Mouse (Mus musculus) intestine, embryonic 15.5 days (tissue): ENCODE measurements at regions not wholly inside any gene's neighbourhood (a gene's known extent, or its start where the extent isn't known, plus 50 kb on each side); places are given as distances from the start of the nearest gene placed in this dataset.

ENCODE experiments used
- ATAC-seq: fragments of 200-750 bp; cut with Nextera tagmentation; 2 replicates; pipeline ENCODE4 v1.8.0; 2017; ENCODE audit warnings: moderate TSS enrichment, moderate library complexity
- H3K27ac ChIP-seq: fragments of 300-500 bp; sonication (generic); 2 replicates; pipeline ENCODE4 v1.5.1; 2015; ENCODE audit warnings: mild to moderate bottlenecking, inconsistent platforms
- H3K27me3 ChIP-seq: fragments of 300-500 bp; sonication (generic); replicated peaks from 2 replicates; pipeline ENCODE4 v1.6.1; 2015; ENCODE audit warnings: inconsistent platforms
- H3K36me3 ChIP-seq: fragments of 300-500 bp; sonication (generic); 2 replicates; pipeline ENCODE4 v1.6.1; 2015; ENCODE audit warnings: inconsistent platforms
- H3K4me1 ChIP-seq: fragments of 300-500 bp; sonication (generic); replicated peaks from 2 replicates; pipeline ENCODE4 v1.6.1; 2015; ENCODE audit warnings: inconsistent platforms
- H3K4me2 ChIP-seq: fragments of 300-500 bp; sonication (generic); replicated peaks from 2 replicates; pipeline ENCODE4 v1.6.1; 2015; ENCODE audit warnings: mild to moderate bottlenecking, inconsistent platforms
- H3K4me3 ChIP-seq: fragments of 300-500 bp; sonication (generic); replicated peaks from 2 replicates; pipeline ENCODE4 v1.5.1; 2015; ENCODE audit warnings: inconsistent platforms
- H3K9ac ChIP-seq: fragments of 300-500 bp; sonication (generic); 2 replicates; pipeline ENCODE4 v1.6.1; 2015; ENCODE audit warnings: inconsistent platforms
- H3K9me3 ChIP-seq: fragments of 300-500 bp; sonication (generic); 2 replicates; pipeline ENCODE4 v1.6.1; 2016; ENCODE audit warnings: inconsistent platforms
- WGBS: fragments of 180-500 bp; shearing (Covaris S2); methylation state at CpG from one replicate; pipeline ENCODE4 v1.1.7; 2015; 5-methylcytosine and 5-hydroxymethylcytosine counted together

DNA sequence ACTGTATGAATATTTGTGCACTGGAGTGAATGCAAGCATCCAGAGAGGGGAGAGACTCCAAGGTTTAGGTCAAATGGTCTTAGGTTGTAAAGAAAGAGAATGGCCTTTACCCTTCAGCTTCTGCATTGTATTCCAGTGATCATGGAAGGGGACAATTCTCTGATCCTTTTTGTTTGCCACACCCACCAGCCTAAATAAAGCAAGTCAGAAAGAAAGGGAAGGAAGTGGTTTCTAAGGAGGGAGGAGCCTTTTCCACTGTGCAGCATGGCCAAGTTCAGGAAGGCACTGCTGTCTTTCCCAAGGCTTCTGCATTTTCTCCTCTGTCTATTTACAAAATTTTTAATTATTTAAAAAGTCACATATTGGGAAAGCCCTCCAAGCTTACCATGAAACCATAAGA, 197.5 kb upstream of the Sp8 start:
- no peak for ATAC-seq
- no peak overlapping the region for H3K9ac ChIP-seq
- H3K36me3 ChIP-seq, result no peaks in the 10 kb centered on the region
- H3K4me1 ChIP-seq, result no peaks in the 10 kb centered on the region
- H3K27ac ChIP-seq, result no peak overlapping the region
- H3K27me3 ChIP-seq, result no peaks in the 10 kb centered on the region
- no peak overlapping the region for H3K4me2 ChIP-seq
- no peaks in the 10 kb centered on the region for H3K9me3 ChIP-seq
- H3K4me3 ChIP-seq, result no peak overlapping the region

DNA sequence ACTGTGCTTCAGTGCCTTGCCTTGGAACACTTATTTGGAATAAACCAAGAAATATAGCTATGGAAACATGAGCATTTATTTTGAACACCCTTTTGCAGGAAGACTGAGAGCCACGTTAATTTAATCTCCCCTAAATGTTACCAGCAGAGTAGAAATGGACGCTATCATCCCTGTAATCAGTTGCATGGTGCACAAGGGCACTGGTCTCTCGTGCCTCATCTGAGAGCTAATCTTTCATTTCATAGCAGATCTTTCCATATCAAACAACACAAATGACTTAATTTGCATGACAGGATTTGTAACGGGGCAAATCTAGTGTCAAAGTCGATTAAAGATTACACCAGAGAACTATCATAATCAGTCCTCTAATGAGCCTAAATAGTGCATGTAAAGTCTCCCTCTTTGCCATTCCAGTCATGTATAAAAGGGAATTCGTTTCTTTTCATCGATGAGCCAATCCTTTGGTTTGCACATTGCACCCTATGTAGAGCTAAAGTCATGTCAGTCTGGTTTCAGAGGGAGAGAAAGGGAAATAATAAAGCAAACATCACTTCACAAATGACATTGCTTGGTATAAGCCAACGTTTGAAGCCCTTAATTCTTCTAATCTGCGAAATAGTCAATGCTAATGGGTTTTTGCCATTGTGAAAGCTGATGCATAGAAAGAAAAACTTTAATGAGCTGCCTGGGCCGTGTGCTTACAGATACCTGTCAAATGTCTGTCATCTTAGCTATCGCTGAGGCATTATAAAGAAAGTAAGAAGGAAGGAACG, 198.7 kb upstream of the Sp8 start:
- Histone ChIP-seq H3K27ac (no peak overlapping the region), H3K4me1 (no peaks in the 10 kb centered on the region), H3K4me3 (no peak overlapping the region), H3K9ac (no peak overlapping the region), H3K36me3 (no peaks in the 10 kb centered on the region), H3K9me3 (no peaks in the 10 kb centered on the region), H3K27me3 (no peaks in the 10 kb centered on the region), H3K4me2 (no peak overlapping the region)
- WGBS, result 81% methylated on average over 12 of the region's 12 CpGs
- ATAC-seq, result no peak

DNA sequence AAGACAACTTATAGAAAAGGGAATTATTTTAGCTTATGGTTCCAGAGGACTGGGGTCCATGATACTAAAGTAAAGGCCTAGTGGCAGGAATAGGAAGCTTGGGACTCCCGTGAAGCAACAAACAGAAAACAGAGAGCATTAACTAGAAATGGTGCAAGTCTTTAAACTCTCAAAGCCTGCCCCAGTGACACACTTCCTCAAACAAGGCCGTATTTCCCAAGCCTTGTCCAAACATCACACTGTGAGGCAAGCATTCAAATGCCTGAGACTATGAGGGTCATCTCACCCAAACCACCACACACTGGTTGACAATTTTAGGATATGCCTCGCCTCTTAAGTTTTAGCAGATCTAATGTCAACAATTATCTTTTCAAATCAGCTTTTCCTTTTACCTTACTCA, 205.2 kb upstream of the Sp8 start:
- Histone ChIP-seq H3K27me3 (no peaks in the 10 kb centered on the region), H3K4me3 (no peak overlapping the region), H3K27ac (no peak overlapping the region), H3K9ac (no peak overlapping the region), H3K36me3 (no peaks in the 10 kb centered on the region), H3K9me3 (no peaks in the 10 kb centered on the region), H3K4me2 (no peak overlapping the region), H3K4me1 (no peaks in the 10 kb centered on the region)
- no peak for ATAC-seq
- WGBS, result 66% methylated on average over 3 of the region's 3 CpGs

DNA sequence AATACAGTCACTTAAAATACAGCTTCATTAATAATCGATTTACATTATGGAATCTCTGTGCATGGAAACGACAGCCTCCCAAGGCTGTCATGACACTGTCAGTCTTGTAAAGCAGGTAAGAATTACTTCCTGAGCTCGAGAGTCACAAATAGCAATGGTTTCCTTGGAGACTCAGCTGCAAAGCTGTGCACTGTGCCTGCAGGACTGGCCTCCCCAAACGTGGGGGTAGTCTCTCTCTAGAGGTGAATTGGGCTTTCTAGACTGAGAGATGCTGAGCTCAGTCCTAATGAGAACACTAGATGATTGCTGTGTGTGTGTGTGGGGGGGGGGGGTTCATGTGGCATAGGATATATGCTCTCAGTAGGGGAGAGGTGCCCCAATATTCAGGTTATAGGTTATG, 208.9 kb upstream of the Sp8 start:
- 51% methylated on average over 4 of the region's 4 CpGs for WGBS
- H3K27me3 ChIP-seq, result no peaks in the 10 kb centered on the region
- H3K4me1 ChIP-seq, result no peaks in the 10 kb centered on the region
- no peak for ATAC-seq
- H3K4me3 ChIP-seq, result no peak overlapping the region
- no peak overlapping the region for H3K4me2 ChIP-seq
- no peaks in the 10 kb centered on the region for H3K9me3 ChIP-seq
- H3K36me3 ChIP-seq, result no peaks in the 10 kb centered on the region
- H3K27ac ChIP-seq, result no peak overlapping the region
- H3K9ac ChIP-seq, result no peak overlapping the region

DNA sequence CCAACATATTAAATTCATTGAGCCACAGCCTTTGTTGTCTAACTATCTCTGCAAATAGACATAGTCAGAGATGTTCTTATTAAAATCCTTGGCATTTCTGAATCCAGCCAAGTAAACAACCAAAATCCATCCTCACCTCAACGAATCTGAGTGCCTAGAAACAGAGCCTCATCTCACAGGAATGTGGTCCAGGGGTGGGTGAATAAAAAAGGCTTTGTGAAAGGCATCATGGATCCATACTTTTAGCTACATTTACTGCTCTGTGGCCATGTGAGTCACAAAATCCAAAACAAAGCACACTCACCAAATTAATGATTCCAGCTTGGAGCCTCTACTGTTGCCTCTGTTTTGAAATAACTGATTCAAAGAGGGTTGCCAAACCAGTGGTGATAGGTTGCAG, 210.7 kb upstream of the Sp8 start:
- no peak overlapping the region for H3K4me2 ChIP-seq
- H3K27ac ChIP-seq, result no peak overlapping the region
- H3K27me3 ChIP-seq, result no peaks in the 10 kb centered on the region
- no peaks in the 10 kb centered on the region for H3K4me1 ChIP-seq
- no peaks in the 10 kb centered on the region for H3K36me3 ChIP-seq
- no peak overlapping the region for H3K9ac ChIP-seq
- no peak for ATAC-seq
- no peaks in the 10 kb centered on the region for H3K9me3 ChIP-seq
- no peak overlapping the region for H3K4me3 ChIP-seq
- WGBS, result 51% methylated on average over 1 of the region's 1 CpGs

DNA sequence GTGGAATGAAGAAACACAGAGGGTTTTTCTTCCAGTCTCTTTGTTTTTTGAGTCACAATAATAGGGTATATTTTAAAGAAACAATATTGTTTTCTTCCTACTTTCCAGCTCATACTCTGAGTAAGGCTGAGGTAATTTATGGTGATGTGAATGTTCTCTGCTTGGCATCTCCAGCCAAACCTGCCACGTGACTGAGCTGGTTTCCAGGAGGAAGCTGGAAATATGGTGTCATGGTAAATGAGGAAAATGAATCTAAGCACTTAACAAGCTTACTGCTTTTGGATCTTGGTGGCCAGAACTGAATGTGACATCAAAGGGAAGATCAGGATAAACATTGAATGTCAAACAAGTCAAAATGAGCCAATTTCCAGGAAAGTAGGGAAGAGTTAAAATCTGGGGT, 215.8 kb upstream of the Sp8 start:
- H3K4me3 ChIP-seq, result no peak overlapping the region
- no peaks in the 10 kb centered on the region for H3K9me3 ChIP-seq
- H3K36me3 ChIP-seq, result no peaks in the 10 kb centered on the region
- H3K27ac ChIP-seq, result no peak overlapping the region
- no peak for ATAC-seq
- no peaks in the 10 kb centered on the region for H3K27me3 ChIP-seq
- H3K4me2 ChIP-seq, result no peak overlapping the region
- H3K4me1 ChIP-seq, result no peaks in the 10 kb centered on the region
- no peak overlapping the region for H3K9ac ChIP-seq
- 60% methylated on average over 1 of the region's 1 CpGs for WGBS

DNA sequence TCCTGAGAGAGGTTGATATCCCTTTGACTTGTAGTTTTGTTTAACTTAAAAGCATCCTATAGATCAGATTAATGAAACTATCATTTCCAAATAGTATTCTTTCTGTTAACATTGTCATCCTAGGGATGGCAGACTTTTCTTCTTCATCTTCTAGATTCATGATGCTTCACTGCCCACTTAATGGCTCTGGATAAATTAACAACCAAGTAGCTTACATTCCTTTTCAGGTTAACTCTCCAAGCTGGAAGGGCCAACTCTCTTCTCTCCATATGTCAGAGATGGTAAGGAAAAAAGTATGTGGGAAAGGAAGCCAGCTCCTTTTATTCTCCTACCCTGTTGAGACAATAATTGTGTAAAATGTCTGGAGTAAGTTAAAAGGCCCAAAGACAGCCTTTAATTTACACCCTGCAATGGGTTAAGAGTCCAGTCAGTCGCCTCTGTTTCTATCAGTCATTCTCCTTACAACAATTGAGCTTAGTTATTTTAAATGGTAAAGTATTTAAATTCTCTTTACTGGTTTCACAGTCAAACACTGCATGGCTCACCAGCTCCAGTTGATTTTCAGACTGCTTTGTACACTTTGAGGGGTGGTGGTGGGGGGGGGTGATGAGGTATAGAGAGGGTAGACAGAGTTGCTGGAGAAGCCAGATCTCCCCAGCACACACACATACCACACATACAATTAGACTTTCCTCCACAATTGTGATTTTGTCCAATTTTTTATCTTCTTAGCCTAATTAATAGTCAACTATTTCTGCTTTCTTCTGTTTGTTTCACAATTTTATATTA, 224.2 kb upstream of the Sp8 start:
- H3K9me3 ChIP-seq, result no peaks in the 10 kb centered on the region
- H3K4me3 ChIP-seq, result no peak overlapping the region
- ATAC-seq, result no peak
- H3K4me1 ChIP-seq, result no peaks in the 10 kb centered on the region
- WGBS, result 70% methylated on average over 1 of the region's 1 CpGs
- no peak overlapping the region for H3K4me2 ChIP-seq
- H3K36me3 ChIP-seq, result no peaks in the 10 kb centered on the region
- no peaks in the 10 kb centered on the region for H3K27me3 ChIP-seq
- H3K9ac ChIP-seq, result no peak overlapping the region
- no peak overlapping the region for H3K27ac ChIP-seq

DNA sequence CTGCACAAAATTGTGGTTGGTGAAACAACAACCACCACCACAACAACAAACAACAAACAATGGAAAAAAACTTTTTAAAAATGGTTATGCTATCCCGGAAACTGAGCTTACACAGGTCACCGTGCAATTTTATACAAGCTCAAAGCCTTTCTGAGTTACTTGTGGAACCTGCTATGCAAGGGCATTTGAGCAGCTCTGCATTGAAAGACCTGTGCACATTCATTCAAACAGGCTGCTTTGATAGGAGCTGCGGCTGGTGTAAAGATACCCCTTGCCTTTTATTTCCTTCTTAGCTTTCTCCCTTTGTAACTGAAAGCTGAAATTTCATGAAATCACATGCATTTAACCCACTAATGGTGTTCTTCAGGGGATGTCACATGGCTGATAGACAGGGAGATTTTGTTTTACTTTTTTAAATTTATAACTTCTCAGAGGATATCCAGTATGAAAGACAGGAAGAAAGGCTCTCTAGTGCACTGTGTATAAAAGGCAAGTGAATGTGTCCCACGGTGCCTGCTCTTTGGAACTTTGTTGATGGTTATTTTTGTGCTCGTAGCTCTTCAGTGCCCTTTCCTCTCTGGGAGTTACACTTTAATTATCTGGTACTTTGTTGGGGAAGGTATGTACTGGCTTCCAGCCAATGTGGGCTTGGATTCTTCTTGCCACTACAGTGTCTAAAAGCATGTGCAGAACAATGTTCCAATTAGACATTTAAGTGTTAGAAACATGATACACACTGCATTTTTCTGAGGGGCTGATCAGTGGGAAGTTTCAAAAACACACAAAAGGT, 225.1 kb upstream of the Sp8 start:
- Histone ChIP-seq H3K27ac (no peak overlapping the region), H3K9ac (no peak overlapping the region), H3K4me1 (no peaks in the 10 kb centered on the region), H3K36me3 (no peaks in the 10 kb centered on the region), H3K4me2 (no peak overlapping the region), H3K27me3 (no peaks in the 10 kb centered on the region), H3K9me3 (no peaks in the 10 kb centered on the region), H3K4me3 (no peak overlapping the region)
- WGBS, result 42% methylated on average over 5 of the region's 5 CpGs
- ATAC-seq, result no peak

DNA sequence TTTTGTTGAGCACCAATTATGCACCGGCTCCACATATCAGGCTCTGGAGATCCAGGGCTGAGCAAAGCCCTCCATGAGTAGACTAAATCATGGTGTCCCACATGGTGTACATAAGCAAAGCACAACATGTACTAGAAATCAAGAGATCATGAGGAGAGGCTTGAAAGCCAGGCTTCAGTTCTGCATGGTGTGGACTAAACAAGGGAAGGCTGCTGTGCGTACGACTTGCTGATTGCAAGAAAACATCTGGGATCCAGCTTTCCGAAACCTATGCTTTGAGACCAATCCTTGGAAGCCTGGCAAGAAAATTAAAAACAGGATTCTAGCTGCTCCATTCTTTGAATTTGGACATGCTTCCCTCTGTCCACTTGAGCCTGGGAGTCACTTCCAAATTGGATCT, 249.1 kb upstream of the Sp8 start:
- WGBS, result 80% methylated on average over 4 of the region's 4 CpGs
- no peak overlapping the region for H3K4me2 ChIP-seq
- H3K9ac ChIP-seq, result no peak overlapping the region
- no peak overlapping the region for H3K27ac ChIP-seq
- no peak overlapping the region for H3K4me3 ChIP-seq
- no peaks in the 10 kb centered on the region for H3K4me1 ChIP-seq
- H3K36me3 ChIP-seq, result no peaks in the 10 kb centered on the region
- no peaks in the 10 kb centered on the region; the same call in 1 of the 2 replicates for H3K27me3 ChIP-seq
- no peak for ATAC-seq
- H3K9me3 ChIP-seq, result no peaks in the 10 kb centered on the region

DNA sequence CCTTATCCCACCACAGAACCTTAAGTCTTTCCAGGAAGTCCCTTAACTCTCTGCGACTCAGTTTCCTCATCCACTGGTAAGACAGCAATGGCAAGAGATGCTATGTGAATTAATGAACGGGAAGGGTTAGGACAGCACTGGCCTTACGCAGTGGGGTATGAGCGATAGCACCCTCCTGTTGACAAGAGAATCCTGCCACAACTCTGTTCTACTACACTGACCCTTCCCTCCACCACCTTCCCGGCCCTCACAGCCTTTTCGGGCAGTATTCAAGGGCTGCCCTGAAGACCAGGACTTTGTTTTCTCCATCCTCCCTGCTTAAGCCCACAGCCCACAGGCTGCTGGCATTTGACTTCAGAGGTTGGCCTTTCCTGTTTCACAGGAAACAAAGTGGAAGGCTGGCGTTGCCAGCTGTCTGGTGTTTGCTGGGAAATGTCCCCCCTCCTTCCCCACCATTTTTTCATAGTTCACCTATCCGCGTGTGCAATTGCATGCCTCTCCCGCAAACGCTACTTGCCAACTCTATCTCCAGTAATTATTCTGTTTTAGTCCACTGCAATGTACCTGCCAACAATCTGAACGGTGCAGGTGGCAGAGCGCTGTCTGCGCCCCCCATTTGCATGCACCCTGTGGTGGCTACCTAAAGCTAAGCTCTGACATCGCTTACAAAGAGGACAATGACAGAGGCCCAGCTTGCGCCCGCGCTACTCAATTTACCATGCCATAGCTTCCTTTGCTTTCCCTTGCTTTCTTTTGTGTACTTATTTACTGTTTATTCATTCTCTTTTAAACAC, 251.2 kb upstream of the Sp8 start:
- H3K4me2 ChIP-seq, result no peak overlapping the region
- 44% methylated on average over 18 of the region's 18 CpGs for WGBS
- no peak overlapping the region for H3K4me3 ChIP-seq
- no peaks in the 10 kb centered on the region; the same call in 1 of the 2 replicates for H3K27me3 ChIP-seq
- no peaks in the 10 kb centered on the region for H3K36me3 ChIP-seq
- no peak overlapping the region for H3K27ac ChIP-seq
- H3K9me3 ChIP-seq, result no peaks in the 10 kb centered on the region
- H3K9ac ChIP-seq, result no peak overlapping the region
- no peak for ATAC-seq
- H3K4me1 ChIP-seq, result no peaks in the 10 kb centered on the region

DNA sequence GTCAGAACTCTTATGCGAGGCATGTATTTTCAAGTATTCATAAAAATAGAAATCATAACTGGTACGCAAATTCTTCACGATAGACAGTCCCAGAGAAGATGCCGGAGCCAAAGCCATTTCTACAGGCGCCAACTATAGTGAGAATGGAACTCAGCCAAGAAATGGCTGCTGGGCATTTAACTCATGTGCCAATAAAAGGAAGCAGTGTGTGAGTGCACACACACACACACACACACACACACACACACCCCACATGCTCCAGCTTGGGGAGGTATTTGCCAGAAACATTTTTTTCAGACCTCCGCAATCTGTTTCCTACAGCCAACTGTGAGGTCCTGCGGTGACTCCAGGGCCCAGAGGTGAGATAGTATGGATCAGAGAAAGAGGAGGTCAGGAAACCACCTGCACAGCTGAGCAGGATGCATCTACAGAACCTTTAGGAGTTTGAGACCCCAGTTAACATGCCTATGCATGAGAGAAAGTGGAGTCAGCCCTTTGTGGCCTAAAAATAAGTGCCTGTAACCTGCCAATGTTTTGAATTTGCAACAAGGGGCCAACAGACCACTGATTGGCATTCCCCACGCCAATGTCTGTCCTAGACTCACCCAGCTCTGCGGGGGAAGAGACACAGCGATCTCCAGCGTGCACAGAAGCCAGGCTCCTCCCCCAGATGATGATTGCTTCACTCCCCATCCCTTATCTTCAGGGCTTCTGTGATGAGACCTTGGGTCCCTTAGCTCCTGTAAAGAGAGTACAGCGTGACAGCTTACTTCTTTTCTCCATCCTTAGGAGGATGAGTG, 262.1 kb upstream of the Sp8 start:
- Histone ChIP-seq H3K9ac (no peak overlapping the region), H3K4me3 (no peak overlapping the region), H3K36me3 (no peaks in the 10 kb centered on the region), H3K9me3 (no peaks in the 10 kb centered on the region), H3K4me1 (no peaks in the 10 kb centered on the region), H3K27ac (no peak overlapping the region), H3K4me2 (no peak overlapping the region), H3K27me3 (no peaks in the 10 kb centered on the region)
- ATAC-seq, result no peak
- 73% methylated on average over 12 of the region's 12 CpGs for WGBS
